Mouse (Mus musculus) testis, adult 2 months (tissue): ENCODE results near the gene Actl11.

ENCODE experiments used
- CTCF ChIP-seq: fragments of 200-500 bp; IDR thresholded peaks from 2 replicates; pipeline ENCODE4 v1.5.1; 2012; ENCODE audit warnings: low read depth, mild to moderate bottlenecking, inconsistent platforms, low read length, moderate library complexity; ENCODE audit not compliant: control insufficient read depth, insufficient read depth, insufficient replicate concordance
- POLR2A ChIP-seq: fragments of 200-500 bp; IDR thresholded peaks from 2 replicates; pipeline ENCODE4 v1.6.1; 2012; ENCODE audit warnings: low read depth, mild to moderate bottlenecking, inconsistent platforms, low read length, moderate library complexity; ENCODE audit not compliant: control insufficient read depth

GRCm38 (mm10) chr9:107934146-107934545 is 5.9 kb downstream of the Actl11 start:
- no peak for TF ChIP-seq CTCF
- no peak for TF ChIP-seq POLR2A
